Mouse (Mus musculus): ENCODE results near the gene Lnpk.

DNA sequence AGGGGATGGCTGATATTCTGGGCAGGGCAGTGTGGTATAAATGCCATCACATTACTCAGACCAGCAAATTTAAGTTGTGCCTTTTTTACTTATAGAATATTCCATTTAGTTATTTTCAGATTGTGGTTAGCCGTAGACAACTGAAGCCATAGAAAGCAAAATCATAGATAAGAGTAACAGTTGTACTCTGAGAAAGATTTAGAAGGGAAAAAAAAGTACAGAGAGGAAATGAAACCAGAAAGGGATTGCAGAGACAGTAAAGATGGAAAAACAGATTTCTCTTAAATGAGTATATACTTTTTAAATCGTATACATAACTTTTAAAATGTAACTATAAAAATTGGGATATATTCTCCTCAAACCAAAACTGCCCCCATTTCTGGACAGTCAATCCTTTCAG lies 20.1 kb downstream of the Lnpk start:
- no peak for TF ChIP-seq CTCF (conservative IDR thresholded peaks at IDR 0.05; ENCODE audit: low read length)
- no peak for TF ChIP-seq POU5F1 (IDR thresholded peaks at IDR 0.05; ENCODE audit: borderline replicate concordance, low read length)
- no peak for TF ChIP-seq NANOG (IDR thresholded peaks at IDR 0.05; ENCODE audit: borderline replicate concordance, low read length)
